ENCODE assay signal across 14 mouse cellular contexts in genomic region chr2:93450695-93451094, GRCm38 (mm10). TPM values are rescaled to one million over a fixed set of nuclear protein-coding genes. Genes with fewer than 3 reads are reported as not detected.
DNase-seq lines count a peak whose midpoint lies in the region; ATAC-seq lines count a peak whose summit lies in the region.
"Had no signal": no experiment of that assay in that cellular context is flagged by ENCODE, and none has a peak within 500 bp of the region (broad histone marks: within the 10 kb centered on the region; RNA-seq: fewer than 3 reads in every experiment).

No protein-coding gene starts in this region.

- no peaks in the 10 kb centered on the region for H3K9me3 ChIP-seq in liver, embryonic 12.5 days (replicated peaks)
- no peaks in the 10 kb centered on the region for H3K9me3 ChIP-seq in liver, embryonic 11.5 days (ENCODE audit: control insufficient read depth, low read length)
- H3K9me3 ChIP-seq in embryonic facial prominence, embryonic 10.5 days = no peaks in the 10 kb centered on the region
- H3K9me3 ChIP-seq in embryonic facial prominence, embryonic 15.5 days (replicated peaks) = no peaks in the 10 kb centered on the region
- no peaks in the 10 kb centered on the region for H3K9me3 ChIP-seq in liver, embryonic 16.5 days (replicated peaks; ENCODE audit: control insufficient read depth, low read length)
- H3K9me3 ChIP-seq: forebrain, embryonic 13.5 days had no signal

- H3K4me1 ChIP-seq in liver, embryonic 12.5 days = peaks cover 99% of the 10 kb centered on the region
- H3K4me1 ChIP-seq in liver, embryonic 11.5 days (replicated peaks; ENCODE audit: control insufficient read depth, insufficient read depth, low read length) = peaks cover 70% of the 10 kb centered on the region
- H3K4me1 ChIP-seq in embryonic facial prominence, embryonic 10.5 days = peaks cover 78% of the 10 kb centered on the region
- H3K4me1 ChIP-seq in embryonic facial prominence, embryonic 15.5 days = peaks cover 73% of the 10 kb centered on the region
- peaks cover 96% of the 10 kb centered on the region for H3K4me1 ChIP-seq in liver, embryonic 16.5 days (ENCODE audit: control insufficient read depth, low read depth, low read length)
- H3K4me1 ChIP-seq: forebrain, embryonic 13.5 days had no signal

- peak overlapping the region; percentile 92 for H3K27ac ChIP-seq in liver, embryonic 12.5 days
- H3K27ac ChIP-seq in liver, embryonic 11.5 days (ENCODE audit: low read depth, low read length) = no peak overlapping the region
- H3K27ac ChIP-seq in embryonic facial prominence, embryonic 10.5 days (replicated peaks) = peak overlapping the region; percentile 55
- peak overlapping the region; percentile 55 for H3K27ac ChIP-seq in embryonic facial prominence, embryonic 15.5 days (replicated peaks)
- peak overlapping the region; percentile 68 for H3K27ac ChIP-seq in liver, embryonic 16.5 days (ENCODE audit: low read length)
- H3K27ac ChIP-seq: forebrain, embryonic 13.5 days had no signal

- H3K36me3 ChIP-seq in liver, embryonic 12.5 days = no peaks in the 10 kb centered on the region; the same call in 1 of the 2 replicates
- no peaks in the 10 kb centered on the region for H3K36me3 ChIP-seq in liver, embryonic 11.5 days (ENCODE audit: control insufficient read depth, insufficient read depth, low read length)
- no peaks in the 10 kb centered on the region for H3K36me3 ChIP-seq in embryonic facial prominence, embryonic 10.5 days (replicated peaks)
- H3K36me3 ChIP-seq in embryonic facial prominence, embryonic 15.5 days = no peaks in the 10 kb centered on the region
- H3K36me3 ChIP-seq in liver, embryonic 16.5 days (ENCODE audit: control insufficient read depth, insufficient read depth) = no peaks in the 10 kb centered on the region

- H3K27me3 ChIP-seq in liver, embryonic 12.5 days (replicated peaks) = no peaks in the 10 kb centered on the region
- no peaks in the 10 kb centered on the region for H3K27me3 ChIP-seq in liver, embryonic 11.5 days (replicated peaks; ENCODE audit: control insufficient read depth, insufficient read depth, low read length)
- no peaks in the 10 kb centered on the region for H3K27me3 ChIP-seq in embryonic facial prominence, embryonic 10.5 days (replicated peaks; ENCODE audit: low read depth, poor library complexity, severe bottlenecking)
- H3K27me3 ChIP-seq in embryonic facial prominence, embryonic 15.5 days = no peaks in the 10 kb centered on the region
- no peaks in the 10 kb centered on the region for H3K27me3 ChIP-seq in liver, embryonic 16.5 days (ENCODE audit: control insufficient read depth, insufficient read depth, low read depth, low read length)
- H3K27me3 ChIP-seq: forebrain, embryonic 13.5 days had no signal

- WGBS in liver, embryonic 12.5 days (ENCODE audit: insufficient replicate concordance) = 75% methylated on average over 7 of the region's 7 CpGs
- 78% methylated on average over 7 of the region's 7 CpGs for WGBS in liver, embryonic 11.5 days
- WGBS in embryonic facial prominence, embryonic 10.5 days = 78% methylated on average over 7 of the region's 7 CpGs
- 67% methylated on average over 7 of the region's 7 CpGs for WGBS in embryonic facial prominence, embryonic 15.5 days
- WGBS in liver, embryonic 16.5 days (ENCODE audit: insufficient replicate concordance) = 72% methylated on average over 7 of the region's 7 CpGs

- no peak for DNase-seq in liver, embryonic 11.5 days (ENCODE audit: low spot score)
- DNase-seq in embryonic facial prominence, embryonic 10.5 days (ENCODE audit: low spot score) = no peak
- no peak for DNase-seq in layer of hippocampus, postnatal 10 days (ENCODE audit: low spot score in 2 of 2)
- DNase-seq in cerebellum, postnatal 25 days = no peak
- DNase-seq in cerebellum, adult 11-12 months = no peak
- DNase-seq: adrenal gland, postnatal 25 days; right cerebral cortex, postnatal 14 days; thymus, postnatal 25 days had no signal

- no peak for ATAC-seq in liver, embryonic 12.5 days
- ATAC-seq in liver, embryonic 11.5 days (replicated peaks; ENCODE audit: low FRiP score) = no peak
- ATAC-seq in embryonic facial prominence, embryonic 15.5 days (ENCODE audit: insufficient number of reproducible peaks, low FRiP score, low TSS enrichment, low read depth) = no peak
- ATAC-seq in liver, embryonic 16.5 days (ENCODE audit: low read depth) = no peak
- ATAC-seq: forebrain, embryonic 13.5 days had no signal

- no peak overlapping the region for H3K4me3 ChIP-seq in liver, embryonic 12.5 days
- H3K4me3 ChIP-seq in liver, embryonic 11.5 days (ENCODE audit: low read depth, low read length) = no peak overlapping the region
- H3K4me3 ChIP-seq in embryonic facial prominence, embryonic 10.5 days = no peak overlapping the region
- no peak overlapping the region for H3K4me3 ChIP-seq in embryonic facial prominence, embryonic 15.5 days (replicated peaks)
- H3K4me3 ChIP-seq in liver, embryonic 16.5 days (ENCODE audit: low read depth, low read length) = no peak overlapping the region
- H3K4me3 ChIP-seq: forebrain, embryonic 13.5 days; myocyte had no signal

- H3K9ac ChIP-seq in liver, embryonic 12.5 days = peak overlapping the region; percentile 64
- H3K9ac ChIP-seq in liver, embryonic 11.5 days (ENCODE audit: low read depth, low read length) = no peak overlapping the region
- H3K9ac ChIP-seq in embryonic facial prominence, embryonic 15.5 days = no peak overlapping the region
- peak overlapping the region; percentile 22 for H3K9ac ChIP-seq in liver, embryonic 16.5 days (ENCODE audit: low read depth, low read length)
- H3K9ac ChIP-seq: forebrain, embryonic 13.5 days had no signal

- 0 out of 2 replicates have a peak overlapping the region, but pooled peaks have one; percentile 5 for H3K4me2 ChIP-seq in liver, embryonic 12.5 days
- H3K4me2 ChIP-seq in liver, embryonic 11.5 days = no peak overlapping the region
- no peak overlapping the region for H3K4me2 ChIP-seq in embryonic facial prominence, embryonic 15.5 days (replicated peaks)
- H3K4me2 ChIP-seq in liver, embryonic 16.5 days (ENCODE audit: low read depth, low read length) = no peak overlapping the region
- H3K4me2 ChIP-seq: forebrain, embryonic 13.5 days; midbrain, embryonic 11.5 days had no signal

RNA-seq across cellular contexts. Expression of gene Cd82, which starts 12.2 kb away (rescaled TPM):
- 46.2 and 49.4 TPM in 2 replicates for polyA plus RNA-seq in liver, embryonic 12.5 days (2016; fragmentation: Nextera tagmentation; extraction: Ambion mirVana)
- 16.5 and 16.9 TPM in 2 replicates for polyA plus RNA-seq in liver, embryonic 11.5 days (2014; fragmentation: Nextera tagmentation; extraction: Ambion mirVana)
- 5.2 and 7.3 TPM in 2 replicates for polyA plus RNA-seq in embryonic facial prominence, embryonic 10.5 days (2016; fragmentation: Nextera tagmentation; extraction: Ambion mirVana)
- 84.0 and 86.6 TPM in 2 replicates for polyA plus RNA-seq in embryonic facial prominence, embryonic 15.5 days (2015; fragmentation: Nextera tagmentation; extraction: Ambion mirVana)
- polyA plus RNA-seq in liver, embryonic 16.5 days (2015; fragmentation: Nextera tagmentation; extraction: Ambion mirVana) = 111 and 112 TPM in 2 replicates
- total RNA-seq in layer of hippocampus, postnatal 10 days (2021) = 10 to 100 TPM; 11.4 to 12.4 TPM

Comparison
In these comparisons a context has a peak if more than half of its experiments do, and no peak if none do; other contexts are left out.
1. H3K9ac ChIP-seq: peak in liver, embryonic 12.5 days (single experiment) and liver, embryonic 16.5 days (single experiment); none in liver, embryonic 11.5 days (single experiment) and embryonic facial prominence, embryonic 15.5 days (single experiment).